Mouse (Mus musculus) Patski (cell line): ENCODE measurements around the gene Bcl11b. TPM values are rescaled to one million over a fixed set of nuclear protein-coding genes. Genes with fewer than 3 reads are reported as not detected.

Experiments used
- ATAC-seq: fragments of 100-300 bp; one replicate; pipeline ENCODE4 v1.8.0; 2021
- CTCF ChIA-PET: fragments of 350-600 bp; sonication (Branson Sonifier 250); formaldehyde crosslinking; loops from one replicate; lab custom pipeline; 2022; ENCODE audit warnings: inconsistent platforms; lab: Charles Lee
- POLR2A ChIA-PET: fragments of 350-600 bp; sonication (Branson Sonifier 250); formaldehyde crosslinking; loops from one replicate; lab custom pipeline; 2022; ENCODE audit warnings: antibody characterized with exemption, inconsistent platforms; lab: Charles Lee
- DNase-seq: peaks from one replicate; pipeline ENCODE4 v3.0.0-alpha.2; 2011; ENCODE audit warnings: low read depth, low spot score
- H3K27me3 ChIP-seq: fragments of 371-371 bp; one replicate; pipeline ENCODE4 v1.5.1; 2021
- CTCF ChIP-seq: fragments of 100-300 bp; IDR thresholded peaks from one replicate; pipeline ENCODE4 v1.5.1; 2021
- in situ Hi-C: fragments of 300-500 bp; cut with MboI; formaldehyde crosslinking; loops from 3 replicates; pipeline ENCODE4 v1.11.1; 2018; ENCODE audit warnings: low pct_unique_long_range_greater_than_20kb, mixed read lengths
- polyA plus RNA-seq: library from polyadenylated mRNA; unstranded; gene quantifications from one replicate; pipeline ENCODE4 v1.2.3, GENCODE M21; 2021

Gene Bcl11b
- polyA plus RNA-seq, 1 experiment from 2014 or later: 0.06 TPM

DNA sequence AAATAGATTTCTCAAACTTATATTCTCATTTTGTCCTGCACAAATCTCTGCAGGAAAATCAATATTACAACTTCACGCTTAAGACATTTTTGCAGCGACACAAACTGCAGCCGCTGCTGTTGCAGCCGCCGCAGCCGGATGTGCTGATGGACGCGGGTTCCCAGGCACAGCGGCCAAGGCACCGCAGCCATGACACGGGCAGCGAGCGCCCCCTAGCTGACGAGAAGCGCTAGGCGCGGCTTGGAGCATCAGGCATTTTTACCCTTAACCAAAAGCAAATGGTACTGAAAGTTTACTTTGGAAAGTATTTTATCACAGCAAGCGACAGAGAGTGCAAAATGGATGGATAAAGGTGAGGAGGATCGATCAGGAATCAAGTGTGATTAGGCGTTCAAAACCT, 4.7 kb downstream of the Bcl11b start:
- DNase-seq (no peak), ATAC-seq (no peak)
- ChIA-PET POLR2A (no interaction called here), CTCF (interaction anchor here (1.1 kb wide), 1 partner anchor 12 kb away, joined by 3 read pairs; no protein-coding TSS in a partner anchor)
- peaks cover 54% of the 10 kb centered on the region for H3K27me3 ChIP-seq
- in situ Hi-C loops: loop anchor here (10.0 kb wide), 1 partner anchor 194 kb away; no protein-coding TSS in a partner anchor
- TF ChIP-seq CTCF: no peak

DNA sequence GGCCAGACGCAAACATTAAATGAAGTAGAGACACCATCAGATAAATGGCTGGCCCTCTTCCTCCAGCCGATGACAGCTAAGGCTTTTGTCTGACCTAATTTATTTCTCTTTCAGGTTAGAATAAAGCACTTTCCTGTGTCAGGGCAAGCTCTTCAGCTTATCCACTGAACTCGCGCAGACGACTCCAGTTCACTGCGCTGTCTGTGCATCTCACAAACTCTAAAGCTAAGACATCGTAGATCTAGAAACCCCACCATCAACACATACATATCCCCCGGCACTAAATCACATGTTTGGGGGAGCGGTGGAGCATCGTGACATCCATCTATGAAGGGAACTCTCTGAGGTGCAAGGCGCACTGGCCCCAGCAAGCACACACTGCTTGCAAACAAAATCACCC, 5.5 kb downstream of the Bcl11b start:
- no peak for TF ChIP-seq CTCF
- in situ Hi-C loops: loop anchor here (10.0 kb wide), 1 partner anchor 193 kb away; no protein-coding TSS in a partner anchor
- CTCF ChIA-PET: no interaction called here
- DNase-seq (no peak), ATAC-seq (no peak)
- POLR2A ChIA-PET: no interaction called here
- H3K27me3 ChIP-seq: peaks cover 50% of the 10 kb centered on the region

DNA sequence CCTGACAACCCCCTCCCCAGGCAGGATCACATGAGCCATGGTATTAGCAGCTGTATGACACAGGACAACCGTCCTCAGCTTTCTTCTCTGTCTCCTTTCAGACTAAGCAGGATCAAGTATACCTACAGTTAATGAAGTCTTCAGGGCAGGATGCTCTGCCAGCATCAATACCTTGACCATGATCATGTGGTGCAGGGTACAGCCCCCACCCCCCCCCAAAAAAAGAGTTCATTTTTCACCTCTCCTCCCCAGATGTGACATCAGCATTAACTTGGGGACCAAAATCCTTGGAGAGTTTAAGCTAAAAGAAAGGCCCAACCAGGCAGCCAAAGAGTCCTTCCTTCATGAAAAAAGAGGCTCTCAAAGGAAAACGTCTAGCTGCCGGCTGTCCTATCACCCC, 6.2 kb downstream of the Bcl11b start:
- no peak for TF ChIP-seq CTCF
- ChIA-PET POLR2A (interaction anchor here (0.6 kb wide), 1 partner anchor 779 kb away, joined by 3 read pairs; no protein-coding TSS in a partner anchor), CTCF (no interaction called here)
- ATAC-seq (no peak), DNase-seq (no peak)
- H3K27me3 ChIP-seq: peaks cover 49% of the 10 kb centered on the region
- in situ Hi-C loops: loop anchor here (10.0 kb wide), 1 partner anchor 192 kb away; no protein-coding TSS in a partner anchor

DNA sequence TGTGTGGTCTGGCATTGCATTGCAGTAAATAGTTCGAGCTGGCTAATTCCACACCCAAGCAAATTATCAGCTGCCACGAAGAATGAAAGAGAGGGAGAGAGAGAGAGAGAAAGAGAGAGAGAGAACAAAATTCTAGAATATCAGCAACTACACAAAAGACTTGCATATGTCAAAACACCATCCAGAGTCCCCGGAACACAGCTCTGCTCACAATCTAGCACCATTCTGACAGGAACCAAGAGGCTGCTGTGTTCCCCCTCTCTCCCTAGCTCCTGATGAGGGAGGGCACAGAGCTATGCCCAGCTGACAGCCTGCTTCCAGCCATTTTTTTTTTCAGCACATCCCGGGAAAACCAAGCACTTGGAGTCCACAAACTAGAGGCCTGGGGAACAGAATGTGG, 6.6 kb downstream of the Bcl11b start:
- CTCF ChIA-PET: no interaction called here
- DNase-seq (no peak), ATAC-seq (no peak)
- peaks cover 47% of the 10 kb centered on the region for H3K27me3 ChIP-seq
- no peak for TF ChIP-seq CTCF
- POLR2A ChIA-PET: interaction anchor here (0.6 kb wide), 1 partner anchor 779 kb away, joined by 3 read pairs; no protein-coding TSS in a partner anchor
- in situ Hi-C loops: loop anchor here (10.0 kb wide), 1 partner anchor 192 kb away; no protein-coding TSS in a partner anchor

DNA sequence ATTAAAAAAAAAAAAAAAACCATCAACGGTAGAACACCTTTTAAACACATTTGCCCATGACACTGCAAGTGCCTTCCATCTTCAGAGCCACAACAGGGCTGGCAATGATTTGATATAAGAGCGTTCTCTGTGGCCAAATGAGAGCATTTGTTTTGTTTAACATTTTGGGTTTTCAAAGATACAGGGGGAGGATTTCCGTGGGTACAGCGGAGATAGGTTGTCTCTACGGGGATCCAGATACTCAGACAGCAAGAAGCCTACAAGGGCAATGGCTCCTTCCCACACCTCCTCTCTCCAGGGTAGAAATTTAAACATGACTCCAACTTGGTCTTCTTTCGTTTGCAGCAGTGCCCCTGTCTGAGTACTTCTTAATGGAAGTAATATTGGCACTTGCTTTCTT, 7.2 kb downstream of the Bcl11b start:
- no peak for DNase-seq

DNA sequence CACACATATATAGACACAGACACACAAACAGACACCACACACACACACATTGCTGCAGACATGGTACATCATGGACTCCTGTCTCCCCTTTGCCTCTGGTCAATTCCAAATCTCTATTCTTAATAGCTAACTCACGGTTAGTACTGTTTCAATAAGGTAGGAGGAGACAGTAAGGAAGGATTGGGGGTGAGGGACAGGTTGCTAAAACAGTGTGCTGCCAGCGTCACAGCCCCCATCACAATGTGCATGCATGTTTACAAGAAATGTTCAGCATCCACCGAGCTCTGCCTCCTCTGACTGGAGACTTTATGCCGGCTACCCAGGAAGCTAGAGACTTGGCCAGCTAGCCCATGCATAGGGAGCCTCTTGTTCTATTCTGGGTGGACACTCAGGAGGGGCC, 9.0 kb downstream of the Bcl11b start:
- POLR2A ChIA-PET: no interaction called here
- ATAC-seq (no peak), DNase-seq (no peak)
- peaks cover 39% of the 10 kb centered on the region for H3K27me3 ChIP-seq
- in situ Hi-C loops: loop anchor here (10.0 kb wide), 1 partner anchor 190 kb away; no protein-coding TSS in a partner anchor
- TF ChIP-seq CTCF: no peak
- CTCF ChIA-PET: interaction anchor here (1.1 kb wide), 1 partner anchor 9 kb away, joined by 4 read pairs; no protein-coding TSS in a partner anchor

More for the DNA sequence above, 7.2 kb downstream of the Bcl11b start:
- ChIA-PET POLR2A (no interaction called here), CTCF (no interaction called here)
- no peak for ATAC-seq
- no peak for TF ChIP-seq CTCF
- H3K27me3 ChIP-seq: peaks cover 45% of the 10 kb centered on the region
- in situ Hi-C loops: loop anchor here (10.0 kb wide), 1 partner anchor 191 kb away; no protein-coding TSS in a partner anchor

DNA sequence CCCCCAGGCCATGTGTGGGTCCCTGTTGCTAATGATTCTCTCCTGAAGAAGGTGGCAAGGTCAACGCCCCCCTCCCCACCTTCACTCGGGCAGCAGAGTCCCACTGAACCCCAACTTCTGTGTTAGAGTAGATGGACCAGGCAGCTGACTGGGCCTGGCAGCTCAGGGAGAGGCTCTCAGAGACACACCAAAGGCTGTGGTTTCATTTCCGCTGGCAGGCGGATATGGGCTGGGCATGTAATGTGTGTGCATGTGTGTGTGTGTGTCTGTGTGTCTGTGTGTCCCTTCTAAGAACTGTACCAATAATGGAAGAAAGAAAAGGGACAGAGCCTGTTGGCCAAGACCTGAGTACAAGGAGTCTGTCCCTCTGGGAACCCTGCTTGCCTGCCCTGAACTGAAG, 10.4 kb downstream of the Bcl11b start:
- CTCF ChIA-PET: no interaction called here
- DNase-seq: no peak

DNA sequence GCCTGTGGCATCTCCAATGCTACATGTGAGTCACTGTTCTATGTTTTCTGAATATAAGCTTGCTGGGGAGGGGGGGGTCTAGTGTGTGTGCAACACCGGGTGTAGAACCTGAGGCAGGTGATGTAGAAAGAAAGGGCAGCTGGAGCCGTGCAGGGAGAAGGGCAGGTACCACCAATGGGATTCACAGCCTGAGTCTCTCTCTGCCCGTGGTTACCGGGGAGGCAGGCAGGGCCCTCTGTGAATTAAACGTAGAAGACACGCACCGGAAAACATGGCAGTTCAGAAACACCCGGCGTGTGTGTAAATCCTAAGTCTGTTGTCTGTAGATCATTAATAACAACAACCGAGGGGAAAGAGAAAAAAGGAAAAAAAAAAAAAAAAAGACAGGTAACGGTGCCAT, 12.2 kb downstream of the Bcl11b start:
- H3K27me3 ChIP-seq: peaks cover 29% of the 10 kb centered on the region
- ATAC-seq: no peak
- ChIA-PET CTCF (no interaction called here), POLR2A (interaction anchor here (0.6 kb wide), 1 partner anchor 175 kb away, joined by 6 read pairs; no protein-coding TSS in a partner anchor)
- TF ChIP-seq CTCF: no peak
- in situ Hi-C loops: loop anchor here (10.0 kb wide), 1 partner anchor 186 kb away; no protein-coding TSS in a partner anchor
- no peak for DNase-seq

More for the DNA sequence above, 10.4 kb downstream of the Bcl11b start:
- POLR2A ChIA-PET: no interaction called here
- in situ Hi-C loops: loop anchor here (10.0 kb wide), 1 partner anchor 188 kb away; no protein-coding TSS in a partner anchor
- H3K27me3 ChIP-seq: peaks cover 33% of the 10 kb centered on the region
- TF ChIP-seq CTCF: no peak
- no peak for ATAC-seq

DNA sequence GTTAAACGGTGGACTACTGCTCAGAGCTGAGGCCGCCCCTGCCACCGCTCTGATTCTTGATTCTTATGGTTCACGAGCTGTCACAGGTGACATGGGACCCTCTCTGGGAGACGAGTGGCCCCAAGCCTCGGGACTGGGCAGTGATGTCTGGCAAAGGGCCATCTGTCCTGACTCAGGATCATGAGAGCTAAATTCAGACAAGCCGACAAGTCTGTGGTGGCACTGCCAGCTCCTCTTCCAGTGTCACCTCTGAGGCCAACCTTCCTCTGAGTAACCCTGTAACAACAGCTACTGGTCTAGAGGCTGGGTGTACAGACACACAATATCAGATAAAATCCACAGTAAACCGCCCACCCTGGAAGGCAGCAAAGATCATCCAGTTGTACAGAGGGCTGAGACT, 20.2 kb downstream of the Bcl11b start:
- no peak for TF ChIP-seq CTCF
- in situ Hi-C loops: no loop called here
- POLR2A ChIA-PET: no interaction called here
- DNase-seq (no peak), ATAC-seq (no peak)
- CTCF ChIA-PET: no interaction called here
- H3K27me3 ChIP-seq: peaks cover 11% of the 10 kb centered on the region

DNA sequence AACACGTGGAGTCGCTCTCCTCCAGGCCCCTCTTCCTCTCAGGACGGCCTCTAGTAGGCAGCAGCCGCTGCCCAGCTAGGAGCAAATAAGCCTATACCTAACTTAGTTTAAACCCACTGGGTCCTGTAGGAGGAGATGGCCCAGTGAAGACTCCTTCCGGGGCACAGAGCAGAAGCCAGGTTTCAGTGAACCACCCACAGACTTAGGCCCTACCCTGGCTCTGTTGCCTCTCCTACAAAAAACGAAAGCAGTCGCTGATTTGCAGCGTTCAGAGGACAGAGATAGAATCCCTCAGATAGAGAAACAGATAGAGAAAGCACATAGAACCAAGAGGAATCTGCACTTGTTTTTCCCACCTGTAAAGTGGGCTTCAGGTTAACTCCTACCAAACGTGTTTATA, 21.1 kb downstream of the Bcl11b start:
- TF ChIP-seq CTCF: no peak
- ChIA-PET POLR2A (no interaction called here), CTCF (no interaction called here)
- peaks cover 8% of the 10 kb centered on the region for H3K27me3 ChIP-seq
- ATAC-seq: no peak
- DNase-seq: no peak
- in situ Hi-C loops: no loop called here

DNA sequence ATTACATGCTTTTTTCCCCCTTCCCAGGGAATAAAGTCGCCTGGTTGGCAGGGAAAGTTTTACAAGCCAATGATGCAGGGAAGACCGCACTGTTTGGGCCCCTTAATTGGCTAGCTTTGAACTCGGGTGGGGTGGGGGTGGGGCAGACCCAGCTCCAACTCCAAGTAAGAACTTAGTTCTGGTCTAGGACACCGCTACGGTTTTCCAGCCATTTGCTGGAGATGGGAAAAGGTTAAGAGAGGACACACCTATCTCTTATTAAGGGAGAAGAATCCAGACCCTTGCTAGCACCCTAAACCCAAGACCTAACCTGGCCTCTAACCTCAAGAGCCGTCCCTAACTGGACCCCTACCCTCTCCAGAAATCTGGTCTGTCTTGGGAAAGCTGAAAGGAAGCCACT, 22.2 kb downstream of the Bcl11b start:
- peaks cover 8% of the 10 kb centered on the region for H3K27me3 ChIP-seq
- TF ChIP-seq CTCF: no peak
- no peak for DNase-seq
- no peak for ATAC-seq
- POLR2A ChIA-PET: no interaction called here
- CTCF ChIA-PET: no interaction called here
- in situ Hi-C loops: no loop called here
